Mouse (Mus musculus): ENCODE data around the gene Cnbd2. TPM values are rescaled to one million over a fixed set of nuclear protein-coding genes. Genes with fewer than 3 reads are reported as not detected.
"Not testable (repeated sequence)": the region's sequence is repeated elsewhere in the genome, so short reads cannot be mapped to it uniquely, and the experiment has no call there.

Cnbd2 gene
- polyA plus RNA-seq, 1 experiment from 2014 or later: 6.3 TPM

DNA sequence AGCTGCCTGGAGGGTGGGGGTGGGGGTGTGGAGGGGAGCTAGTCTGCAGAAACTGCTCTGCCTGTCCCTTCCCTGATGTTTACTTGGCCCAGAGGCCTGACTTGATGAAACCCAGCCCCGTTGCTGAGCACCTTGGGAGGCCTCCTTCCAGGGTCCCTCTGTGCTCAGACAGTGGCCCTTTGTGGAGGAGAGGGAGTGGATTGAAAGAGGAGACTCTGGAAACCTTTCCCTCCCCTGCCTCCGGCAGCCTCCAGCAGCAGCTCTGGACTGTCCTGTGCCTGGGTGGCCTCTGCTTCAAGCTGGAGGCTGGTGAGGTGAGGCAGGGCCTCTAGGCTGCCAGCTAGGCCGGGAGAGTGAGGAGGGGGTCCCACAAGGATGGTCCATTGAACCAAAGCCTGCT is 94.9 kb downstream of the Cnbd2 start:
- no peak for TF ChIP-seq EP300 (optimal IDR thresholded peaks at IDR 0.05)
- no peak for TF ChIP-seq CTCF (IDR thresholded peaks at IDR 0.05; ENCODE audit: low read depth)

DNA sequence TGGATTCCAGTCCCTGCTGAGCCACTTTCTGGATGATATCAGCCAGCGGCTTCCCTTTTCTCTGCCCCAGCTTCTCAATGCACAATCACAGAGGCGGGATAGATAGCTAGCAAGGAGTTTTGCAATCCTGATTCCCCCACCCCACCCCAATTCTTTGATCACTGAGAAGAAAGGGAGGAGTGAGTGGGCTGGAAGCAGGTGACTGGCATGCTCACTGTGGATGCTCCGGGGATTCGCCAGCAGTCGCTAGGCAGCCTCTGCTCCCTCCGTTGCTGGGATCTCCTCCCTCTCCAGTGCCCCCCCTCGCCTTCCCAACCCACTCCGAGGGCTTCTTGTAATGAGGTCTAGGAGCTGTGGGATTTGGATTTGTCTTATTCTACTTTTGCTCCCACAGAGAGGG is 96.1 kb downstream of the Cnbd2 start:
- DNase-seq (ENCODE audit: low spot score): no peak
- no peaks in the 10 kb centered on the region for H3K36me3 ChIP-seq (ENCODE audit: control insufficient read depth, insufficient read depth, low read length)
- no peaks in the 10 kb centered on the region for H3K9me3 ChIP-seq (ENCODE audit: control insufficient read depth, low read length)
- 33% methylated on average over 8 of the region's 8 CpGs for WGBS
- no peaks in the 10 kb centered on the region for H3K27me3 ChIP-seq (ENCODE audit: control insufficient read depth, insufficient read depth, low read length)
- ATAC-seq (ENCODE audit: low FRiP score, low TSS enrichment): peak; percentile 15; the same call in 1 of the 2 replicates
- H3K4me3 ChIP-seq (ENCODE audit: low read depth, low read length): no peak overlapping the region
- TF ChIP-seq EP300 (optimal IDR thresholded peaks at IDR 0.05) (no peak), CTCF (IDR thresholded peaks at IDR 0.05; ENCODE audit: low read depth) (no peak)
- no peak overlapping the region for H3K9ac ChIP-seq (ENCODE audit: low read length)
- H3K27ac ChIP-seq (replicated peaks): no peak overlapping the region
- H3K4me1 ChIP-seq (replicated peaks; ENCODE audit: control insufficient read depth, insufficient read depth): 0 out of 2 replicates have a peak, but pooled peaks cover 2% of the 10 kb centered on the region
- no peak overlapping the region for H3K4me2 ChIP-seq (replicated peaks; ENCODE audit: low read depth)

More for the DNA sequence above, 94.9 kb downstream of the Cnbd2 start:
- ATAC-seq (ENCODE audit: low FRiP score, low TSS enrichment) (peak; percentile 53; the same call in 1 of the 2 replicates), DNase-seq (ENCODE audit: low spot score) (no peak)
- H3K9me3 ChIP-seq (ENCODE audit: control insufficient read depth, low read length): no peaks in the 10 kb centered on the region
- H3K36me3 ChIP-seq (ENCODE audit: control insufficient read depth, insufficient read depth, low read length): no peaks in the 10 kb centered on the region
- H3K4me2 ChIP-seq (replicated peaks; ENCODE audit: low read depth): no peak overlapping the region
- no peak overlapping the region for H3K4me3 ChIP-seq (ENCODE audit: low read depth, low read length)
- H3K27ac ChIP-seq (replicated peaks): no peak overlapping the region
- 26% methylated on average over 3 of the region's 3 CpGs for WGBS
- H3K27me3 ChIP-seq (ENCODE audit: control insufficient read depth, insufficient read depth, low read length): no peaks in the 10 kb centered on the region
- H3K4me1 ChIP-seq (replicated peaks; ENCODE audit: control insufficient read depth, insufficient read depth): 0 out of 2 replicates have a peak, but pooled peaks cover 2% of the 10 kb centered on the region
- no peak overlapping the region for H3K9ac ChIP-seq (ENCODE audit: low read length)

DNA sequence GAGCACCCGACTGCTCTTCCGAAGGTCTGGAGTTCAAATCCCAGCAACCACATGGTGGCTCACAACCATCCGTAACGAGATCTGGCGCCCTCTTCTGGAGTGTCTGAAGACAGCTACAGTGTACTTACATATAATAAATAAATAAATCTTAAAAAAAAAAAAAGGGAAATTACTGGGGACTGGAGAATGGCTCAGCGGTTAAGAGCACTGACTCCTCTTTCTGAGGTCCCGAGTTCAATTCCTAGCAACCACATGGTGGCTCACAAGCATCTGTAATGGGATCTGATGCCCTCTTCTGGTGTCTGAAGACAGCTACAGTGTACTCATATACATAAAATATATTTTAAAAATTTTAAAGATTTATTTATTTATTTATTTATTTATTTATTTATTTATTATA is 99.2 kb downstream of the Cnbd2 start:
- not testable (repeated sequence) for H3K4me1 ChIP-seq (replicated peaks; ENCODE audit: control insufficient read depth, insufficient read depth); ATAC-seq (ENCODE audit: low FRiP score, low TSS enrichment); H3K4me2 ChIP-seq (replicated peaks; ENCODE audit: low read depth); H3K4me3 ChIP-seq (ENCODE audit: low read depth, low read length); H3K27ac ChIP-seq (replicated peaks); H3K9me3 ChIP-seq (ENCODE audit: control insufficient read depth, low read length); H3K27me3 ChIP-seq (ENCODE audit: control insufficient read depth, insufficient read depth, low read length); H3K9ac ChIP-seq (ENCODE audit: low read length); H3K36me3 ChIP-seq (ENCODE audit: control insufficient read depth, insufficient read depth, low read length); DNase-seq (ENCODE audit: low spot score)
- 83% methylated on average over 4 of the region's 7 CpGs for WGBS

DNA sequence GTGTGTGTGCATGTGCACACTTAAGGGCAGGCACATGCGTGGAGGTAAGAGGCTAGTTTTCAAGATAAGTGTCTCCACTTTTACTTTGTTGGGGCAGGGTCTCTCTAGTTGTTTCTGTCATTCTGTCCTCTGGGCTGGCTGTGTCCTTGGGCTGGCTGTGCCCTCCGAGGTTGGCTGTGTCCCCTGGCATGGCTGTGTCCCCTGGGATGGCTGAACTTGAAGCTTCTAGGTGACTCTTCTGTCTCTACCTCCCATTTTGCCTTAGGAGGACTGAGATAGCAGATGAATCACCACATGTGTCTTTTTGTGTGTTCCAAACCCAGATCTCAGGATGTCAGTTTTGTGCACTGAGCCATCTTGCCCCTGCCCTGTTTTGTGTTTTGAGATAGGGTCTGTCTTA is 102.9 kb downstream of the Cnbd2 start:
- no peaks in the 10 kb centered on the region for H3K9me3 ChIP-seq (ENCODE audit: control insufficient read depth, low read length)
- TF ChIP-seq CTCF (IDR thresholded peaks at IDR 0.05; ENCODE audit: low read depth) (no peak), EP300 (optimal IDR thresholded peaks at IDR 0.05) (no peak)
- no peaks in the 10 kb centered on the region for H3K36me3 ChIP-seq (ENCODE audit: control insufficient read depth, insufficient read depth, low read length)
- WGBS: 73% methylated on average over 2 of the region's 2 CpGs
- DNase-seq (ENCODE audit: low spot score): no peak
- H3K27ac ChIP-seq (replicated peaks): no peak overlapping the region
- H3K4me2 ChIP-seq (replicated peaks; ENCODE audit: low read depth): no peak overlapping the region
- no peaks in the 10 kb centered on the region for H3K4me1 ChIP-seq (replicated peaks; ENCODE audit: control insufficient read depth, insufficient read depth)
- H3K4me3 ChIP-seq (ENCODE audit: low read depth, low read length): no peak overlapping the region
- no peaks in the 10 kb centered on the region for H3K27me3 ChIP-seq (ENCODE audit: control insufficient read depth, insufficient read depth, low read length)
- ATAC-seq (ENCODE audit: low FRiP score, low TSS enrichment): no peak
- H3K9ac ChIP-seq (ENCODE audit: low read length): no peak overlapping the region

DNA sequence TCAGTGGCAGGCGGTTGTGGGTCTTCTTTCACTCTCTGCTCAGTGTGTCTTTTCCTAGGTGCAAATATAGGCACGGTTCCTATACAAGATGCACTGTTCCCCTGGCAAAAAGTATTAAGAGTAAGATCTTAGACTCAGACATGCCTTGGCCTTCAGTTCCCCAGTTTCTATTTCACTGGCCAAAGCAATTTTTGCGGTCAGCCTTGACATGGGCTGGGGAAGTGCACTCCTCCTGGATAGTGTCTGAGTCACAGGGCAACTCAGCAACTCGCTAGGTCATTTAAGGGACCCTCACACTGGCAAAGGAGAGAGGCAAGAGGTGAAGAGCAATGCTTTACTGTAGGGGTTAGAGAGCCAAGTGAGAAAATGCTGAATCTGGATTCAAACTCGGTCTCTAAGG is 103.6 kb downstream of the Cnbd2 start:
- Histone ChIP-seq H3K9ac (ENCODE audit: low read length) (no peak overlapping the region), H3K4me3 (ENCODE audit: low read depth, low read length) (no peak overlapping the region), H3K4me2 (replicated peaks; ENCODE audit: low read depth) (no peak overlapping the region), H3K4me1 (replicated peaks; ENCODE audit: control insufficient read depth, insufficient read depth) (peaks cover 4% of the 10 kb centered on the region; the same call in 1 of the 2 replicates), H3K27me3 (ENCODE audit: control insufficient read depth, insufficient read depth, low read length) (no peaks in the 10 kb centered on the region), H3K9me3 (ENCODE audit: control insufficient read depth, low read length) (no peaks in the 10 kb centered on the region), H3K36me3 (ENCODE audit: control insufficient read depth, insufficient read depth, low read length) (no peaks in the 10 kb centered on the region), H3K27ac (replicated peaks) (no peak overlapping the region)
- WGBS: 64% methylated on average over 5 of the region's 5 CpGs
- TF ChIP-seq EP300 (optimal IDR thresholded peaks at IDR 0.05) (no peak), CTCF (IDR thresholded peaks at IDR 0.05; ENCODE audit: low read depth) (no peak)
- DNase-seq (ENCODE audit: low spot score) (no peak), ATAC-seq (ENCODE audit: low FRiP score, low TSS enrichment) (no peak)

DNA sequence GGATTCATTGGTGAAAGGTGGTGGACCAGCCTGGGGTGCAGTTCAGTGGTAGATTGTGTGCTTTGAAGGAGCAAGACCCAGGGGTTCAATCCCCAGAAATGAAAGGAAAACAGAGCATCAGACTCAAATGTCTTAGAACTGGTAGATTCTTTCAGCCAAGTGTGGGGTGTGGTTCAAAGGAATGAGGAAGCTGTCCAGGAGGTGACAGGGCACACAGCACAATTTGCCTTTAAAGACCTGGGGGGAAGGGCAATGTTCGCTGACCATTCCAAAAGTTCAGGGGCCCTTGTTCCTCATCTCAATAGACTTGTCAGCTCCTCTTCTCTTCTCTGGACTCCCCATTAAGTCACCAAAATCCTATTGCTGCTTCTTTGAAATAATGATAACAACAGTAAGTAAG is 105.1 kb downstream of the Cnbd2 start:
- H3K4me2 ChIP-seq (replicated peaks; ENCODE audit: low read depth): no peak overlapping the region
- no peak for DNase-seq (ENCODE audit: low spot score)
- 33% methylated on average over 1 of the region's 1 CpGs for WGBS
- H3K4me1 ChIP-seq (replicated peaks; ENCODE audit: control insufficient read depth, insufficient read depth): peaks cover 4% of the 10 kb centered on the region; the same call in 1 of the 2 replicates
- no peaks in the 10 kb centered on the region for H3K36me3 ChIP-seq (ENCODE audit: control insufficient read depth, insufficient read depth, low read length)
- H3K27ac ChIP-seq (replicated peaks): no peak overlapping the region
- no peak for ATAC-seq (ENCODE audit: low FRiP score, low TSS enrichment)
- 0 out of 2 replicates have a peak, but pooled peaks cover 2% of the 10 kb centered on the region for H3K27me3 ChIP-seq (ENCODE audit: control insufficient read depth, insufficient read depth, low read length)
- no peak overlapping the region for H3K4me3 ChIP-seq (ENCODE audit: low read depth, low read length)
- TF ChIP-seq CTCF (IDR thresholded peaks at IDR 0.05; ENCODE audit: low read depth): no peak
- TF ChIP-seq EP300 (optimal IDR thresholded peaks at IDR 0.05): no peak
- no peaks in the 10 kb centered on the region for H3K9me3 ChIP-seq (ENCODE audit: control insufficient read depth, low read length)
- no peak overlapping the region for H3K9ac ChIP-seq (ENCODE audit: low read length)
